Mouse (Mus musculus): ENCODE results near the gene Mrpl33.
A peak's percentile ranks its signal among the peaks of the same experiment; 100 is the strongest.

Gene Mrpl33

GRCm38 (mm10) chr5:31644272-31644671 is 47.5 kb downstream of the Mrpl33 start:
- no peak for DNase-seq

GRCm38 (mm10) chr5:31644847-31645246 is 48.1 kb downstream of the Mrpl33 start:
- DNase-seq, result no peak

- DNase-seq, result no peak
These were observed 49.1 kb downstream of the Mrpl33 start for GRCm38 (mm10) chr5:31645798-31646197.

GRCm38 (mm10) chr5:31646574-31646973 is 49.8 kb downstream of the Mrpl33 start:
- no peak for DNase-seq

GRCm38 (mm10) chr5:31647327-31647726 is 50.6 kb downstream of the Mrpl33 start:
- DNase-seq, result no peak

- DNase-seq, result no peak
These were observed 54.0 kb downstream of the Mrpl33 start for GRCm38 (mm10) chr5:31650518-31651288.

- DNase-seq, result no peak
These were observed 59.0 kb downstream of the Mrpl33 start for GRCm38 (mm10) chr5:31655688-31656190.

GRCm38 (mm10) chr5:31666176-31666575 is 69.4 kb downstream of the Mrpl33 start:
- no peak for DNase-seq

- DNase-seq, result no peak
These were observed 71.7 kb downstream of the Mrpl33 start for GRCm38 (mm10) chr5:31668325-31668968.

- no peak for DNase-seq
These were observed 73.2 kb downstream of the Mrpl33 start for GRCm38 (mm10) chr5:31669984-31670383.

GRCm38 (mm10) chr5:31671137-31671536 is 74.4 kb downstream of the Mrpl33 start:
- DNase-seq, result no peak

- no peak for DNase-seq
These were observed 76.7 kb downstream of the Mrpl33 start for GRCm38 (mm10) chr5:31673431-31673830.

- DNase-seq, result no peak
These were observed 81.3 kb downstream of the Mrpl33 start for GRCm38 (mm10) chr5:31678000-31678399.

- no peak for DNase-seq
These were observed 83.4 kb downstream of the Mrpl33 start for GRCm38 (mm10) chr5:31680183-31680582.

GRCm38 (mm10) chr5:31682305-31682704 is 85.6 kb downstream of the Mrpl33 start:
- DNase-seq, result no peak

- DNase-seq, result no peak
These were observed 89.3 kb downstream of the Mrpl33 start for GRCm38 (mm10) chr5:31686040-31686439.

- no peak for DNase-seq
These were observed 91.2 kb downstream of the Mrpl33 start for GRCm38 (mm10) chr5:31687972-31688371.

- no peak for DNase-seq
These were observed 96.5 kb downstream of the Mrpl33 start for GRCm38 (mm10) chr5:31693191-31693590.

- no peak for DNase-seq
These were observed 100.4 kb downstream of the Mrpl33 start, which contains the start of gene Rbks for GRCm38 (mm10) chr5:31696971-31697643. Rbks (minus strand) TSS chr5:31697627.

GRCm38 (mm10) chr5:31697644-31698296 is 101.0 kb downstream of the Mrpl33 start, which contains the start of gene Babam2:
Babam2 (plus strand) TSS chr5:31697684.
- DNase-seq, result peak; percentile 96

GRCm38 (mm10) chr5:31698297-31698726 is 101.6 kb downstream of the Mrpl33 start:
- DNase-seq, result peak; percentile 92

GRCm38 (mm10) chr5:31698931-31699330 is 102.2 kb downstream of the Mrpl33 start:
- no peak for DNase-seq

- DNase-seq, result no peak
These were observed 102.7 kb downstream of the Mrpl33 start for GRCm38 (mm10) chr5:31699397-31699796.

Measured in kidney, postnatal 10 days (tissue).